Mouse (Mus musculus) skeletal muscle tissue, adult 2 months (tissue): ENCODE data around the gene Cyfip1.

Source experiments
- DNase-seq: peaks from one replicate; pipeline ENCODE4 v3.0.0-alpha.2; 2012; ENCODE audit warnings: low read depth, low spot score

The Cyfip1 gene

GRCm38 (mm10) chr7:55865044-55865443 is 23.5 kb downstream of the Cyfip1 start:
- DNase-seq, result no peak

GRCm38 (mm10) chr7:55865750-55866416 is 24.3 kb downstream of the Cyfip1 start:
- no peak for DNase-seq

GRCm38 (mm10) chr7:55868247-55868646 is 26.7 kb downstream of the Cyfip1 start:
- DNase-seq, result no peak

- DNase-seq, result no peak
Measured at GRCm38 (mm10) chr7:55869220-55869619, 27.7 kb downstream of the Cyfip1 start.

GRCm38 (mm10) chr7:55870340-55871020 is 28.9 kb downstream of the Cyfip1 start:
- peak; percentile 78 for DNase-seq

GRCm38 (mm10) chr7:55871476-55871875 is 29.9 kb downstream of the Cyfip1 start:
- no peak for DNase-seq

- no peak for DNase-seq
Measured at GRCm38 (mm10) chr7:55874703-55875102, 33.2 kb downstream of the Cyfip1 start.

- peak; percentile 81 for DNase-seq
Measured at GRCm38 (mm10) chr7:55877721-55878120, 36.2 kb downstream of the Cyfip1 start.

- no peak for DNase-seq
Measured at GRCm38 (mm10) chr7:55880882-55881281, 39.3 kb downstream of the Cyfip1 start.

- no peak for DNase-seq
Measured at GRCm38 (mm10) chr7:55888603-55889002, 47.1 kb downstream of the Cyfip1 start.

GRCm38 (mm10) chr7:55889996-55890395 is 48.5 kb downstream of the Cyfip1 start:
- no peak for DNase-seq

- no peak for DNase-seq
Measured at GRCm38 (mm10) chr7:55890731-55891130, 49.2 kb downstream of the Cyfip1 start.

- DNase-seq, result no peak
Measured at GRCm38 (mm10) chr7:55891797-55892196, 50.3 kb downstream of the Cyfip1 start.

GRCm38 (mm10) chr7:55903766-55904165 is 62.2 kb downstream of the Cyfip1 start:
- no peak for DNase-seq

- no peak for DNase-seq
Measured at GRCm38 (mm10) chr7:55905449-55905848, 63.9 kb downstream of the Cyfip1 start.

- peak; percentile 14 for DNase-seq
Measured at GRCm38 (mm10) chr7:55909519-55909918, 68.0 kb downstream of the Cyfip1 start.

GRCm38 (mm10) chr7:55910356-55910755 is 68.8 kb downstream of the Cyfip1 start:
- no peak for DNase-seq

GRCm38 (mm10) chr7:55911371-55911770 is 69.8 kb downstream of the Cyfip1 start:
- DNase-seq, result peak; percentile 46

GRCm38 (mm10) chr7:55912118-55912517 is 70.6 kb downstream of the Cyfip1 start:
- DNase-seq, result no peak

GRCm38 (mm10) chr7:55918365-55918764 is 76.8 kb downstream of the Cyfip1 start:
- DNase-seq, result peak; percentile 29

GRCm38 (mm10) chr7:55927262-55927661 is 85.7 kb downstream of the Cyfip1 start:
- DNase-seq, result no peak

GRCm38 (mm10) chr7:55928649-55929048 is 87.1 kb downstream of the Cyfip1 start:
- no peak for DNase-seq

- no peak for DNase-seq
Measured at GRCm38 (mm10) chr7:55935025-55935424, 93.5 kb downstream of the Cyfip1 start.
